Mouse (Mus musculus): Measurements from ENCODE around the gene Kcnip1. TPM values are rescaled to one million over a fixed set of nuclear protein-coding genes. Genes with fewer than 3 reads are reported as not detected.

The Kcnip1 gene
- polyA plus RNA-seq, 1 experiment from 2014 or later, result 61.8 TPM

DNA sequence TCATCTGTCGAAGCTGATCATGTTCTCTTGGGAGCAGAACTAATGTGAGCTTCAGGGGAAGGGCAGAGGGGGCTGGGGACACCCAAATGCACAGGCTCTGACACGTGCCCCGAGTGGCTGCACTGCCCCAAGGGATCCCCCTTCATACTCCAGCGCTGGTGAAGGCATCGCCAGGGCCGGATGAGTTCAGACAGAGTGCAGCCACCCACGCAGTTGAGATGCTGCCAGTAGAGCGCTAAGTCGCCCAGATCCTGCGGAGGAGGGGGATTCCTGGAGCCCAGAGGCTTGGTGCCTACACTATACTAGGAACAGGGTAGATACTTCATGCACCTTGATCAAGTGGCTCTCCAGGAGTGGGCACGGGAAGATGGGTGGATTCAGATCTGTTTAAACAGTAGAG is 143.3 kb downstream of the Kcnip1 start:
- Histone ChIP-seq H3K9me3 (ENCODE audit: control insufficient read depth, low read length) (no peaks in the 10 kb centered on the region), H3K27ac (ENCODE audit: low read length) (no peak overlapping the region), H3K36me3 (ENCODE audit: control insufficient read depth, insufficient read depth) (no peaks in the 10 kb centered on the region), H3K27me3 (replicated peaks; ENCODE audit: control insufficient read depth, insufficient read depth, low read length) (no peaks in the 10 kb centered on the region), H3K4me1 (replicated peaks; ENCODE audit: control insufficient read depth, insufficient read depth, low read length) (0 out of 2 replicates have a peak, but pooled peaks cover 4% of the 10 kb centered on the region), H3K4me3 (replicated peaks; ENCODE audit: low read length) (no peak overlapping the region), H3K4me2 (ENCODE audit: low read length) (no peak overlapping the region), H3K9ac (replicated peaks; ENCODE audit: low read depth, low read length) (no peak overlapping the region)
- 53% methylated on average over 11 of the region's 11 CpGs for WGBS
- peak; percentile 41 for ATAC-seq

DNA sequence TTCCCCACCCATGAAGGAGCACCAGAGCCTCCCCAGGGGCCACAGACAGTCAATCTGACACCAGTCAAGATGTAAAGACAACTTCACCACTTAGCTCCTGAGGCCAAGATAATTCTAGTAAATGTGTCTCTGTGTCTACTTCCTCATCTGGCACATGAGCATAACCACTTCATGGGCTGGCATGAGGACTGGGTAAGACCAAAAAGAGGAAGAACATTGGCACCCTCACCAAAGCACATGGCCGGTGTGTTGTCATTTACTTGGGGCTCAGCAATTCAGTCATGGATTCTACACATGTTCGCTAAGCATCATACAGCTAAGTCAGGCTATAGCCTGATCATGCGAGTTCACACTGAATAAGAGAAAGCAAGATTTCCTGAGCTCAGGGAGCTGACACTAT is 144.3 kb downstream of the Kcnip1 start:
- Histone ChIP-seq H3K4me3 (replicated peaks; ENCODE audit: low read length) (no peak overlapping the region), H3K4me2 (ENCODE audit: low read length) (no peak overlapping the region), H3K27me3 (replicated peaks; ENCODE audit: control insufficient read depth, insufficient read depth, low read length) (no peaks in the 10 kb centered on the region), H3K27ac (ENCODE audit: low read length) (no peak overlapping the region), H3K9ac (replicated peaks; ENCODE audit: low read depth, low read length) (no peak overlapping the region), H3K4me1 (replicated peaks; ENCODE audit: control insufficient read depth, insufficient read depth, low read length) (0 out of 2 replicates have a peak, but pooled peaks cover 4% of the 10 kb centered on the region), H3K9me3 (ENCODE audit: control insufficient read depth, low read length) (no peaks in the 10 kb centered on the region), H3K36me3 (ENCODE audit: control insufficient read depth, insufficient read depth) (no peaks in the 10 kb centered on the region)
- no peak for ATAC-seq
- WGBS, result 88% methylated on average over 3 of the region's 3 CpGs

- Histone ChIP-seq H3K4me1 (replicated peaks; ENCODE audit: control insufficient read depth, insufficient read depth, low read length) (peaks cover 17% of the 10 kb centered on the region), H3K9ac (replicated peaks; ENCODE audit: low read depth, low read length) (no peak overlapping the region), H3K9me3 (ENCODE audit: control insufficient read depth, low read length) (no peaks in the 10 kb centered on the region), H3K4me3 (replicated peaks; ENCODE audit: low read length) (no peak overlapping the region), H3K36me3 (ENCODE audit: control insufficient read depth, insufficient read depth) (no peaks in the 10 kb centered on the region), H3K27me3 (replicated peaks; ENCODE audit: control insufficient read depth, insufficient read depth, low read length) (no peaks in the 10 kb centered on the region), H3K27ac (ENCODE audit: low read length) (no peak overlapping the region), H3K4me2 (ENCODE audit: low read length) (no peak overlapping the region)
- WGBS, result 63% methylated on average over 5 of the region's 5 CpGs
- no peak for ATAC-seq
These were observed 147.0 kb downstream of the Kcnip1 start for GRCm38 (mm10) chr11:33845931-33846330.

GRCm38 (mm10) chr11:33843294-33843864 is 149.6 kb downstream of the Kcnip1 start:
- peak overlapping the region; percentile 86 for H3K4me2 ChIP-seq (ENCODE audit: low read length)
- no peaks in the 10 kb centered on the region for H3K27me3 ChIP-seq (replicated peaks; ENCODE audit: control insufficient read depth, insufficient read depth, low read length)
- no peaks in the 10 kb centered on the region for H3K9me3 ChIP-seq (ENCODE audit: control insufficient read depth, low read length)
- peak overlapping the region; percentile 80 for H3K9ac ChIP-seq (replicated peaks; ENCODE audit: low read depth, low read length)
- peak overlapping the region; percentile 58 for H3K4me3 ChIP-seq (replicated peaks; ENCODE audit: low read length)
- H3K36me3 ChIP-seq (ENCODE audit: control insufficient read depth, insufficient read depth), result no peaks in the 10 kb centered on the region
- ATAC-seq, result peak; percentile 94
- peaks cover 14% of the 10 kb centered on the region for H3K4me1 ChIP-seq (replicated peaks; ENCODE audit: control insufficient read depth, insufficient read depth, low read length)
- WGBS, result under 1% methylated on average over 51 of the region's 52 CpGs
- H3K27ac ChIP-seq (ENCODE audit: low read length), result peak overlapping the region; percentile 23; the same call in 1 of the 2 replicates

GRCm38 (mm10) chr11:33839049-33839448 is 153.9 kb downstream of the Kcnip1 start:
- ATAC-seq, result no peak
- Histone ChIP-seq H3K4me1 (replicated peaks; ENCODE audit: control insufficient read depth, insufficient read depth, low read length) (peaks cover 18% of the 10 kb centered on the region), H3K4me3 (replicated peaks; ENCODE audit: low read length) (no peak overlapping the region), H3K9me3 (ENCODE audit: control insufficient read depth, low read length) (no peaks in the 10 kb centered on the region), H3K36me3 (ENCODE audit: control insufficient read depth, insufficient read depth) (no peaks in the 10 kb centered on the region), H3K27ac (ENCODE audit: low read length) (no peak overlapping the region), H3K27me3 (replicated peaks; ENCODE audit: control insufficient read depth, insufficient read depth, low read length) (no peaks in the 10 kb centered on the region), H3K4me2 (ENCODE audit: low read length) (no peak overlapping the region), H3K9ac (replicated peaks; ENCODE audit: low read depth, low read length) (no peak overlapping the region)
- WGBS, result 84% methylated on average over 3 of the region's 3 CpGs

GRCm38 (mm10) chr11:33829774-33830173 is 163.2 kb downstream of the Kcnip1 start:
- Histone ChIP-seq H3K27ac (ENCODE audit: low read length) (no peak overlapping the region), H3K27me3 (replicated peaks; ENCODE audit: control insufficient read depth, insufficient read depth, low read length) (no peaks in the 10 kb centered on the region), H3K4me1 (replicated peaks; ENCODE audit: control insufficient read depth, insufficient read depth, low read length) (peaks cover 33% of the 10 kb centered on the region), H3K36me3 (ENCODE audit: control insufficient read depth, insufficient read depth) (no peaks in the 10 kb centered on the region), H3K9ac (replicated peaks; ENCODE audit: low read depth, low read length) (no peak overlapping the region), H3K4me2 (ENCODE audit: low read length) (no peak overlapping the region), H3K4me3 (replicated peaks; ENCODE audit: low read length) (no peak overlapping the region), H3K9me3 (ENCODE audit: control insufficient read depth, low read length) (no peaks in the 10 kb centered on the region)
- no peak for ATAC-seq
- WGBS, result 86% methylated on average over 2 of the region's 2 CpGs

GRCm38 (mm10) chr11:33827829-33828206 is 165.1 kb downstream of the Kcnip1 start:
- Histone ChIP-seq H3K4me3 (replicated peaks; ENCODE audit: low read length) (no peak overlapping the region), H3K36me3 (ENCODE audit: control insufficient read depth, insufficient read depth) (no peaks in the 10 kb centered on the region), H3K27me3 (replicated peaks; ENCODE audit: control insufficient read depth, insufficient read depth, low read length) (no peaks in the 10 kb centered on the region), H3K9ac (replicated peaks; ENCODE audit: low read depth, low read length) (no peak overlapping the region), H3K9me3 (ENCODE audit: control insufficient read depth, low read length) (no peaks in the 10 kb centered on the region), H3K4me2 (ENCODE audit: low read length) (peak overlapping the region; percentile 15), H3K27ac (ENCODE audit: low read length) (peak overlapping the region; percentile 68), H3K4me1 (replicated peaks; ENCODE audit: control insufficient read depth, insufficient read depth, low read length) (peaks cover 41% of the 10 kb centered on the region)
- ATAC-seq, result peak; percentile 63
- WGBS, result 38% methylated on average over 6 of the region's 6 CpGs

DNA sequence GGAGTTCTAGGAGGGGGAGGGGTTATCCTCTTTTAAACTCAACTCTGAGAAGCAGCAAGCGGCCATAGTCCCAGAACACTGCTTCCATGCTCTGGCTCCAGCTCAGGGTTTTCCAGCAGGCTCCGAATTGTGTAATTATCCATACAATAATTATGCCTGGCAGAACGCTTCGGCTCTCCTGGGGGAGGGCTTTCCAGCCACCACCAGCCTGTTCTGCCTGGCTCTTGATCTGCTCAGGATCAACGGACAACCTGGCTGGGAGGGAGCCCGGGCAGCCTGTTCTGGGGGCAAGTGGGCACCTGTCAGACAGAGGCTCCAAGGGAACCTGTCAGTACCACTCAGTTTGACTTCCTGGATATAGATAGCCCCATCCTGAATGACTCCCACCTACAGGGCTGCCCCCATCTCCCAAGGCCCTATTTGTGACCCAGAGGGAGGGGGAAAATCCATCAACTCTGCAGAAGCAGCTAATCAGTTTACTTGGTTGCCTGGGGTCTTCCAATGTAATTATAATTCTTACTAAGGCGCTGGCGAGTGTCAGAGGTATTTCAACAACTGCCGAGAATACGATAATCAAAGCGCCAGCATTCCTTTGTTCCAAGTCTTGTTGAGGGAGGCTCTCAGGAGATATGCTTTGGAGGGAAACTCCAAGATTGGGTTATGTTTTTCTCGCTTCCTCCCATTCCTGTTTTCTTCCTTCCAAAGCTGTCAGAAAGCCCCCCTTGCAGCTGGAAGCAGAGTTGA is 165.7 kb downstream of the Kcnip1 start:
- H3K9me3 ChIP-seq (ENCODE audit: control insufficient read depth, low read length), result no peaks in the 10 kb centered on the region
- WGBS, result 27% methylated on average over 12 of the region's 12 CpGs
- no peaks in the 10 kb centered on the region for H3K27me3 ChIP-seq (replicated peaks; ENCODE audit: control insufficient read depth, insufficient read depth, low read length)
- H3K4me3 ChIP-seq (replicated peaks; ENCODE audit: low read length), result no peak overlapping the region
- ATAC-seq, result peak; percentile 76
- no peak overlapping the region; the same call in 1 of the 2 replicates for H3K9ac ChIP-seq (replicated peaks; ENCODE audit: low read depth, low read length)
- peaks cover 41% of the 10 kb centered on the region for H3K4me1 ChIP-seq (replicated peaks; ENCODE audit: control insufficient read depth, insufficient read depth, low read length)
- H3K36me3 ChIP-seq (ENCODE audit: control insufficient read depth, insufficient read depth), result no peaks in the 10 kb centered on the region
- H3K27ac ChIP-seq (ENCODE audit: low read length), result peak overlapping the region; percentile 68
- H3K4me2 ChIP-seq (ENCODE audit: low read length), result peak overlapping the region; percentile 15

DNA sequence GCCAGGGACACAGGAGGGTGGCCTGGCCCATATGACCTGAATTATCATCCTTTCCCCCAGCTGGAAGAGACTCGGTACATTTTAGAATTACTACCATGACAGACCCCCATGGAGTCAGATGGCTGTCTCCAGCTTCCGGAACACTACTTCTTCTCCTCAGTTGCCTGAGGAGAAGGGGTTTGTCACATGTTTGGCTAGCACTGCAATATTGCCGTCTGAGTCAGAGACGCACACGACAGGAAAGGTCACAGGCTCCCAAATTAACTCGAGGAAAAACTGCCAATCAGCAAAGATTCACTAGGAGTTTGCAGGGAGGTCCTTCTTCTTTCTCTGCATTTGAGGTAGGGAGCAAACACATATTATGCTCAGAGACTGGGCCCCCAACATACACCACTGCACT is 168.2 kb downstream of the Kcnip1 start:
- Histone ChIP-seq H3K4me2 (ENCODE audit: low read length) (no peak overlapping the region), H3K9ac (replicated peaks; ENCODE audit: low read depth, low read length) (no peak overlapping the region), H3K36me3 (ENCODE audit: control insufficient read depth, insufficient read depth) (no peaks in the 10 kb centered on the region), H3K27ac (ENCODE audit: low read length) (no peak overlapping the region), H3K27me3 (replicated peaks; ENCODE audit: control insufficient read depth, insufficient read depth, low read length) (no peaks in the 10 kb centered on the region), H3K9me3 (ENCODE audit: control insufficient read depth, low read length) (no peaks in the 10 kb centered on the region), H3K4me3 (replicated peaks; ENCODE audit: low read length) (no peak overlapping the region), H3K4me1 (replicated peaks; ENCODE audit: control insufficient read depth, insufficient read depth, low read length) (peaks cover 46% of the 10 kb centered on the region)
- no peak for ATAC-seq
- 39% methylated on average over 6 of the region's 6 CpGs for WGBS
